Mouse (Mus musculus) cerebellum, adult 2 months (tissue): ENCODE measurements around the gene Dus1l. TPM values are rescaled to one million over a fixed set of nuclear protein-coding genes. Genes with fewer than 3 reads are reported as not detected.
"Not testable (repeated sequence)": the region's sequence is repeated elsewhere in the genome, so short reads cannot be mapped to it uniquely, and the experiment has no call there.

Experiments used
- DNase-seq, 2 experiments: peaks; one replicate each; pipeline ENCODE4 v3.0.0; 2021
- H3K27ac ChIP-seq: fragments of 200-500 bp; 2 replicates; pipeline ENCODE4 v1.5.1; 2012; ENCODE audit warnings: low read length, control low read depth, inconsistent platforms; ENCODE audit not compliant: insufficient read depth
- H3K27me3 ChIP-seq: fragments of 200-500 bp; 2 replicates; pipeline ENCODE4 v1.6.1; 2012; ENCODE audit warnings: inconsistent platforms, mild to moderate bottlenecking, low read length, moderate library complexity; ENCODE audit not compliant: control insufficient read depth, insufficient read depth
- H3K4me1 ChIP-seq: fragments of 200-500 bp; 2 replicates; pipeline ENCODE4 v1.6.1; 2011; ENCODE audit warnings: low read length; ENCODE audit not compliant: control insufficient read depth, insufficient read depth
- H3K4me3 ChIP-seq: fragments of 200-500 bp; replicated peaks from 2 replicates; pipeline ENCODE3; 2011; ENCODE audit warnings: mild to moderate bottlenecking, low read depth, low read length, control low read depth; ENCODE audit not compliant: insufficient read depth
- CTCF ChIP-seq: fragments of 200-500 bp; IDR thresholded peaks from 2 replicates; pipeline ENCODE4 v1.5.1; 2011; ENCODE audit warnings: low read depth, mild to moderate bottlenecking, control low read depth, low read length, moderate library complexity, borderline replicate concordance; ENCODE audit not compliant: insufficient read depth
- POLR2A ChIP-seq: fragments of 200-500 bp; IDR thresholded peaks from 2 replicates; pipeline ENCODE4 v1.6.1; 2011; ENCODE audit warnings: low read length, control low read depth, borderline replicate concordance; ENCODE audit not compliant: insufficient read depth
- WGBS: fragments of 180-500 bp; shearing (Covaris S2); methylation state at CpG from one replicate; pipeline ENCODE4 v1.1.7; 2018; 5-methylcytosine and 5-hydroxymethylcytosine counted together
- polyA plus RNA-seq: library from polyadenylated mRNA; depleted of rRNA; stranded (reverse); fragments of >200 nt; gene quantifications from 2 replicates; pipeline ENCODE4 v1.2.3, GENCODE M21; 2012

The Dus1l gene
- polyA plus RNA-seq, 1 experiment, result 47.4 TPM

DNA sequence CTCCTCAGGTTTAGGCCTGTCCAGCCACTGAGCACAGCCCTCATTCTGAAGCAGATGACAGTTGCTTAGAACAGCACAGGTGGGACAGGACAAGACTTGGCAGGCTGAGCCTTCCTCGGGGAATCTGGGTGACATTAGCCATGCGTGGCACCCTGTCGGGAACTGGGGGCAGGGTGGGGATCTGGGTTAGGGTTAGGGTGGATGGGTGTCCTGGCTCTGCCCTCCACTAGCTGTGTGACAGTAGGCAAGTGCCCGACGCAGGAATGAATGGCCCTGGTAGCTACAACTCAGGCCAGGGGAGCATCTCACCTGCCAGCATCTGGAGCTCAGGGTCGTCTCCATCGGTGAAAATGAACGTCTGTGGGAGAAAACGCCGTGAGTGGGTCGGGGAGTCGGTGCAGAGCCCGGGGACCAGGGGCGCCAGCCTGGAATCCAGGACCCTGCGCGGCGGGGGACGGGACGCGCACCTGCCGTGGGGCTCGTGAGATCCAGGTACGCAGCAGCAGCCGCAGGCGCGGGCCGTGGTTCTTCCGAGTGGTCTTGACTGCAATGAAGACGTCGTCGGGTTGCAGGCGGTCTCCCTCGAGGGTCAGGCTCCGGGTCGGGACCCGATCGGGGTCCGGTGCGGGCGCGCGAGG, 12.7 kb downstream of the Dus1l start:
- H3K27ac ChIP-seq, result peak overlapping the region; percentile 91
- H3K4me3 ChIP-seq, result peak overlapping the region; percentile 77
- H3K4me1 ChIP-seq, result peaks cover 21% of the 10 kb centered on the region
- H3K27me3 ChIP-seq, result no peaks in the 10 kb centered on the region
- peak; percentile 54 to 55 for DNase-seq
- under 1% methylated on average over 42 of the region's 42 CpGs for WGBS
- no peak for TF ChIP-seq POLR2A
- TF ChIP-seq CTCF, result no peak

DNA sequence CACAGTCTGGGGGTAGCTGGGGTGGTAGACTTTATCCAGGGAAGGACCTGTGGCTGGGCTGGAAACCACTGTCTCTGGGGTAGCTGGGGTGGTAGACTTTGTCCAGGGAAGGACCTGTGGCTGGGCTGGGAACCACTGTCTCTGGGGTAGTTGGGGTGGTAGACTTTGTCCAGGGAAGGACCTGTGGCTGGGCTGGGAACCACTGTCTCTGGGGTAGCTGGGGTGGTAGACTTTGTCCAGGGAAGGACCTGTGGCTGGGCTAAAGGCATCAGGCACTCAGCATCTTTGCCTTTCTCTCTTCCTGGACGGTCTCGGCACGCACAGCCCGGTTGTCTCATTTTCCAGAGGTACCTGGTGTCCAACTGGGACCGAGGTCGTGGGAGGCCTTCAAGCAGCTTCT, 14.8 kb downstream of the Dus1l start:
- not testable (repeated sequence) for H3K27ac ChIP-seq, H3K27me3 ChIP-seq, DNase-seq, H3K4me3 ChIP-seq
- 95% methylated on average over 6 of the region's 6 CpGs for WGBS
- H3K4me1 ChIP-seq, result peaks cover 21% of the 10 kb centered on the region

DNA sequence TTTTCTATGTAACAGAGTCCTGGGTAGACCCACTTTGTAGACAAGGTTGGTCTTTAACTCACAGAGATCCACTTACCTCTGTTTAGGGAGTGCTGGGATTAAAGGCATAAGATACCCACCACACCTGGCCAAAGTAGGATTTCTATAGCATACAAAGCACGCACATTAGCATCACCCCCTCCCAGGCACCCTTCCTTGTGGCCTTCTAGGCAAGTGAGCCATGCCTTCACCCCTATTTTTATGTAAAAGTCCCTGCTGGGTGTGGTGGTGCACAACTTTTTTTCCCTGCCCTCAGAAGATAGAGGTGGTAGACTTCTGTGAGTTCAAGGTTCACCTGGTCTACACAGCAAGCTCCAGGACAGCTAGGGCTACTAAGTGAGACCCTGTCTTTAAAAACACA, 16.3 kb downstream of the Dus1l start:
- 84% methylated on average over 1 of the region's 1 CpGs for WGBS
- no peak overlapping the region for H3K27ac ChIP-seq
- H3K4me1 ChIP-seq, result peaks cover 12% of the 10 kb centered on the region
- DNase-seq, result no peak
- TF ChIP-seq CTCF (no peak), POLR2A (no peak)
- H3K27me3 ChIP-seq, result no peaks in the 10 kb centered on the region
- no peak overlapping the region for H3K4me3 ChIP-seq

DNA sequence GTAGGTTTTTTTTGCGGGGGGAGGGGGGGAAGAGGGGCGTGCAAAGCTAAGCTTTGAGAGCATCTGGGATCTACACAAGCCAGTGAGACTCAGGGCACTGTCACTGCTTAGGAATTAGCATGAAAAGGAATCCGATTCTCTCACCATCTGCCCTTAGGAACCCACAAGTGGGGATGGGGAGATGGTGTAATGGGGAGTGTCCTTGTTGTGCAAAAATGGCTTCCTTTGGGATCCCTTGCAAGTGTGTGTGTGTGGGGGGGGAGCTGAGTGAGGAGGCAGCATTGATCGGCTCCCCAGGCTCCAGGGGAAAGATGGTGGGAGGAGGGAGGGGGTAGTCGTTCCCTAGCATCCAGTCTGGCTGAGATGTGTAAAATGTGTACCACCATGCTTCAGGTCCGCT, 19.1 kb downstream of the Dus1l start:
- WGBS, result 11% methylated on average over 6 of the region's 6 CpGs
- TF ChIP-seq POLR2A (no peak), CTCF (no peak)
- no peak for DNase-seq
- no peak overlapping the region for H3K27ac ChIP-seq
- H3K27me3 ChIP-seq, result no peaks in the 10 kb centered on the region
- no peaks in the 10 kb centered on the region for H3K4me1 ChIP-seq
- H3K4me3 ChIP-seq, result no peak overlapping the region

- 18% methylated on average over 15 of the region's 15 CpGs for WGBS
Observed at GRCm38 (mm10) chr11:120775774-120776469, 20.3 kb downstream of the Dus1l start.

DNA sequence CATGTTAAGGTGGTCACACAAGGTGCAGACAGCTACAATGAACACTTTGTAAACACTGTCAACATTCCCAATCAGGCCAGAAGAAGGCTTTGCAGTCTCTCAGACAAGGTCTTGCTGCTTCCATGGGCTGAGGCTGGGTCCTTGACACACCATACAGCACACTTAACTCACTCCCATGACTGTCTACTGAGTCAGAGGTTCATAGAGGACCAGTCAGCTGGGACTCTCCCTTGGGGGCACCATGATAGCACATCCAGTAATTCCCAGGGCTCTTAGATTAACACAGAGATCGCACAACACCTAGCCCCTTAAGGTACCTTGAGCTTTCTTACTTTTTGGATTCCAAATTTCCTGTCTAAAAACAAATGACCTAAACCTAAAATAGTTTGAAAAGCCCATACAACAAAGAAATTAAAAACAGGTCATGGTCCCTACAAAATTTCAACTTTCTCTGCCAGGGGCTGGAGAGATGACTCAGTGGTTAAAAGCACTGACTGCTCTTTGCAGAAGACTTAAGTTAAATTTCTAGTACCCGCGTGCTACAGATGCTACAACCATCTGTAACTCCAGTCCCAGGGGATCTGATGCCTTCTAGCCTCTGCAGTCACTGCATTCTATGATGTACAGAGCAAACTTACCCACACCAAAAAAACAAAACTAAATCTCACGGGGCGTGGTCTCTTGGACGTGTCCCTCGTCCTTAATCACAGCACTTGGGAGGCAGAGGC, 22.6 kb downstream of the Dus1l start:
- H3K27ac ChIP-seq, result no peak overlapping the region
- no peaks in the 10 kb centered on the region for H3K27me3 ChIP-seq
- TF ChIP-seq CTCF (no peak), POLR2A (no peak)
- WGBS, result 75% methylated on average over 7 of the region's 7 CpGs
- H3K4me1 ChIP-seq, result no peaks in the 10 kb centered on the region
- no peak overlapping the region for H3K4me3 ChIP-seq
- no peak for DNase-seq

More at GRCm38 (mm10) chr11:120775774-120776469, 20.3 kb downstream of the Dus1l start:
- peak; percentile 90 to 96 for DNase-seq
- TF ChIP-seq POLR2A (no peak), CTCF (peak; percentile 100)
- Histone ChIP-seq H3K27ac (no peak overlapping the region), H3K4me3 (no peak overlapping the region), H3K4me1 (no peaks in the 10 kb centered on the region), H3K27me3 (no peaks in the 10 kb centered on the region)

GRCm38 (mm10) chr11:120772749-120773148, 23.5 kb downstream of the Dus1l start:
- no peaks in the 10 kb centered on the region for H3K27me3 ChIP-seq
- no peak overlapping the region for H3K4me3 ChIP-seq
- TF ChIP-seq CTCF (no peak), POLR2A (no peak)
- no peaks in the 10 kb centered on the region for H3K4me1 ChIP-seq
- 76% methylated on average over 3 of the region's 3 CpGs for WGBS
- H3K27ac ChIP-seq, result no peak overlapping the region
- DNase-seq, result no peak

DNA sequence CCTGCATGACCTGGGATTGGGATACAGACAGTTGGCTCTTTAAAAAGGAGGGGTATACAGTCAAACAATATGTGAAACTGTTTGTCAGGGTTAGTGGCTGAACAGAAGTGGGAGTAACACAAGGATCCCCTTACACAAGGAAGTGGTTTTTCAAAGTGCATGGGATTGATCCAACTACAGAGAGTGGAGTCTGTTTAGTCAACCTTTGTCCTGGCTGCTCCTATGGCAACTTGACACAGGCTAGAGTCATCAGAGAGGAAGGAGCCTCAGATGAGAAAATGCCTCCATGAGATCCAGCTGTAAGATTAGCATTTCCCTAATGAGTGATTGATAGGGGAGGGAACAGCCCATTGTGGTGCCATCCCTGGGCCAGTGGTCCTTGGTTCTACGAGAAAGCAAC, 28.0 kb downstream of the Dus1l start:
- TF ChIP-seq CTCF (no peak), POLR2A (no peak)
- H3K4me1 ChIP-seq, result no peaks in the 10 kb centered on the region
- DNase-seq, result no peak
- no peak overlapping the region for H3K4me3 ChIP-seq
- H3K27me3 ChIP-seq, result no peaks in the 10 kb centered on the region
- no peak overlapping the region for H3K27ac ChIP-seq
- 63% methylated on average over 1 of the region's 1 CpGs for WGBS

GRCm38 (mm10) chr11:120767023-120767422, 29.2 kb downstream of the Dus1l start:
- WGBS, result 78% methylated on average over 4 of the region's 7 CpGs
- DNase-seq, H3K4me3 ChIP-seq, H3K27ac ChIP-seq, H3K4me1 ChIP-seq, H3K27me3 ChIP-seq: not testable (repeated sequence)

GRCm38 (mm10) chr11:120763121-120763999, 32.8 kb downstream of the Dus1l start:
- not testable (repeated sequence) for H3K27ac ChIP-seq, H3K27me3 ChIP-seq, DNase-seq, H3K4me1 ChIP-seq, H3K4me3 ChIP-seq
- 15% methylated on average over 9 of the region's 23 CpGs for WGBS

DNA sequence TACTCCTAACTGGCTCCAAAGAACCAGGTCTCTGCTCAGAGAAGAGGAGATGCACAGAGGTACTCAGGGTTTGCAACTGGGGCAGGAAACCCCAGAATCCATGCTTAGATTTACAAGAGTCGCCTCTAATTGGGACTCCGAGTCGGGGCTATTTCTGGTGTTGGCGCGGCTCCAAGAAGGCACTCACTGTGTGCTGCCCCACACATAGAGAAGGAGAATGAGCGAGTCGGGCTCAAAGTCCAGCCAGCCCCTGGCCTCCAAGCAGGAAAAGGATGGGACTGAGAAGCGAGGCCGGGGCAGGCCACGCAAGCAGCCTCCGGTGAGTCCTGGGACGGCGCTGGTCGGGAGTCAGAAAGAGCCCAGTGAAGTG, 33.5 kb downstream of the Dus1l start, which contains the start of gene Hmga1b:
TSS of gene Hmga1b (plus strand) at position 123 of the 370 bp plus-strand sequence.
- 13% methylated on average over 14 of the region's 14 CpGs for WGBS

More for the DNA sequence above, 33.5 kb downstream of the Dus1l start, which contains the start of gene Hmga1b:
- not testable (repeated sequence) for H3K27me3 ChIP-seq, H3K4me3 ChIP-seq, H3K27ac ChIP-seq, DNase-seq, H3K4me1 ChIP-seq
